Mouse (Mus musculus): ENCODE results near the gene Ttll11. TPM values are rescaled to one million over a fixed set of nuclear protein-coding genes. Genes with fewer than 3 reads are reported as not detected.

Ttll11 gene
- polyA plus RNA-seq, 1 experiment from 2014 or later: 1.5 TPM

DNA sequence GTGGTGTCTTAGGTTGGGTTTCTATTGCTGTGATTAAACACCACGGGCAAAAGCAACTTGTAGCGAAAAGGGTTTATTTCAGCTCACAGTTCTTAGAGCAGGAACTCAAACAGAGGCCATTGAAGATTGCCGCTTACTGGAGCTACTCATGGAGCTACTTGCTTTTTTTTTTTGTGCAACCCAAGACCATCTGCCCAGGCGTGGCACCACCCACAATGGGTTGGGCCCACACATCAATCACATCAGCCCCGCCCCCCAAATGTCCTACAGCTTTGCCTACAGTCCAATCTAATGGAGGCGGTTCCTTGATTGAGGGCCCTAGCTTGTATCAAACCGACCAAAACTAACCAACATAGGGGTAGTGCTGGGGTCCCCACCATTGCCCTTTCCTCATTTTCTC lies 215.9 kb downstream of the Ttll11 start:
- Histone ChIP-seq H3K27ac (no peak overlapping the region), H3K4me3 (replicated peaks; ENCODE audit: low read depth, low read length) (no peak overlapping the region), H3K4me2 (ENCODE audit: low read length) (no peak overlapping the region), H3K9ac (ENCODE audit: low read depth, low read length) (no peak overlapping the region), H3K4me1 (replicated peaks; ENCODE audit: insufficient read depth, low read length) (no peaks in the 10 kb centered on the region), H3K36me3 (ENCODE audit: insufficient read depth, low read length) (no peaks in the 10 kb centered on the region), H3K9me3 (replicated peaks; ENCODE audit: low read length) (no peaks in the 10 kb centered on the region), H3K27me3 (ENCODE audit: insufficient read depth, low read length) (no peaks in the 10 kb centered on the region)
- TF ChIP-seq CTCF (IDR thresholded peaks at IDR 0.05; ENCODE audit: low read depth): no peak
- ATAC-seq (replicated peaks; ENCODE audit: low FRiP score, low read depth) (no peak), DNase-seq (ENCODE audit: low spot score) (no peak)
- WGBS: 94% methylated on average over 7 of the region's 7 CpGs

DNA sequence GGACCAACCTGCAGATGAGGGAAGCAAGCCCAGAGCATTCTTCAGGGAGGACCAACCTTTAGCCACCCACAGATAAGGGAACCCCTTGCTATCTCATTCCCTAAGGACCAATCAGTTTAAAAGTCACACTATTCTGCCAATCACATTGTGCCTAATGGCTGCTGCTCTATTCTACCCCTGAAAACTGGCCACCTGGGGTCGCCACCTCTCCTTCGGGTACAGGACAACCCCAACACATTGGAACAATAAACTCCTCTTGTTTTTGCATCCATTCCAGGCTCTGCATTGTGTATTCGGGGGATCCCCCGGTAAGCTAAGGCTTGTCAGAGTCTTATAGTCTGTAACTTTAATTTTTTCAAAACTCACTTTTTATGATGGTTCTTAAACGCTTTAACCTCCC lies 218.3 kb downstream of the Ttll11 start:
- Histone ChIP-seq H3K4me2 (ENCODE audit: low read length) (no peak overlapping the region), H3K4me3 (replicated peaks; ENCODE audit: low read depth, low read length) (no peak overlapping the region), H3K9me3 (replicated peaks; ENCODE audit: low read length) (no peaks in the 10 kb centered on the region), H3K4me1 (replicated peaks; ENCODE audit: insufficient read depth, low read length) (no peaks in the 10 kb centered on the region), H3K27me3 (ENCODE audit: insufficient read depth, low read length) (no peaks in the 10 kb centered on the region), H3K27ac (no peak overlapping the region), H3K36me3 (ENCODE audit: insufficient read depth, low read length) (no peaks in the 10 kb centered on the region), H3K9ac (ENCODE audit: low read depth, low read length) (no peak overlapping the region)
- 88% methylated on average over 5 of the region's 5 CpGs for WGBS
- no peak for TF ChIP-seq CTCF (IDR thresholded peaks at IDR 0.05; ENCODE audit: low read depth)
- DNase-seq (ENCODE audit: low spot score) (no peak), ATAC-seq (replicated peaks; ENCODE audit: low FRiP score, low read depth) (no peak)

DNA sequence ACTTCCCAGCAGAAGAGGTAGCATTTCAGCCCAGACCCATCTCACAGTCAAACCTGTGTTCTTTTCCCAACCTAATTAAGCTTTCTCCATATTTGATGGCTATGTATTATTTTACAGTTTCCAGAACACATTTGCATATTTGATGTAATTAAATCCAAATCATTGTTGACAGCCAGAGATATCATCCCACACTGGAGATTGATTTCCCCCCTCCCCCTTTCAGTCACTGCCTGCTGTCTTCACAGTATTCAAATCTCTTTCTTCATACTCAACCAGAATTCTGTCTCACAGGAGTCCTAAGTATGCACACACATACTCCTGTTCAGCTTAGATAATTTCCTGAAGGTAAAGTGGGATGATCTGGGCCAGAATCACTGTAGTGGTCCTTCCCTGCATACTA lies 218.8 kb downstream of the Ttll11 start:
- Histone ChIP-seq H3K4me2 (ENCODE audit: low read length) (no peak overlapping the region), H3K9ac (ENCODE audit: low read depth, low read length) (no peak overlapping the region), H3K4me1 (replicated peaks; ENCODE audit: insufficient read depth, low read length) (no peaks in the 10 kb centered on the region), H3K9me3 (replicated peaks; ENCODE audit: low read length) (no peaks in the 10 kb centered on the region), H3K27me3 (ENCODE audit: insufficient read depth, low read length) (no peaks in the 10 kb centered on the region), H3K4me3 (replicated peaks; ENCODE audit: low read depth, low read length) (no peak overlapping the region), H3K27ac (no peak overlapping the region), H3K36me3 (ENCODE audit: insufficient read depth, low read length) (no peaks in the 10 kb centered on the region)
- TF ChIP-seq CTCF (IDR thresholded peaks at IDR 0.05; ENCODE audit: low read depth): no peak
- ATAC-seq (replicated peaks; ENCODE audit: low FRiP score, low read depth) (no peak), DNase-seq (ENCODE audit: low spot score) (no peak)

DNA sequence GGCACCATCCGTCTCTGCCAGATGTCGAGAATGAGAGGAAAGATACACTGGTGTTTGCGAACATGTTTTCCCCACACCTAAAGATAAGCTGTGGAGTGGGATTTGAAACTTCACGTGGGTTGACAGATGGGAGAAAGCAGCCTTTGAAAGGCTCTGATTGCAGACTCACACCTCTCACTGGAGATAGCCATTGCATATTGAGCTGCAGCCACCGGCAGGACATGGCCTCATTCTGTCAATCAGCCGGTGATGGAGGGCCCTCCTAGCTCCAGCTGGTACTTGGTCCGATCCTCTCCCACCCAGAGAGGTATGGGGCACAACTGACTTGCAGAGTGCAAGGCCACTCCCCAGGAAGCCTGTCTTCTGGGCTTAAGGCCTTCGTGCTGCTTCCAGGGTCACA lies 219.4 kb downstream of the Ttll11 start:
- DNase-seq (ENCODE audit: low spot score) (no peak), ATAC-seq (replicated peaks; ENCODE audit: low FRiP score, low read depth) (no peak)
- WGBS: 62% methylated on average over 8 of the region's 8 CpGs
- no peak overlapping the region for H3K4me2 ChIP-seq (ENCODE audit: low read length)
- H3K27me3 ChIP-seq (ENCODE audit: insufficient read depth, low read length): no peaks in the 10 kb centered on the region
- no peak for TF ChIP-seq CTCF (IDR thresholded peaks at IDR 0.05; ENCODE audit: low read depth)
- no peaks in the 10 kb centered on the region for H3K36me3 ChIP-seq (ENCODE audit: insufficient read depth, low read length)
- no peaks in the 10 kb centered on the region for H3K4me1 ChIP-seq (replicated peaks; ENCODE audit: insufficient read depth, low read length)
- H3K9me3 ChIP-seq (replicated peaks; ENCODE audit: low read length): no peaks in the 10 kb centered on the region
- no peak overlapping the region for H3K4me3 ChIP-seq (replicated peaks; ENCODE audit: low read depth, low read length)
- no peak overlapping the region for H3K9ac ChIP-seq (ENCODE audit: low read depth, low read length)
- no peak overlapping the region for H3K27ac ChIP-seq

DNA sequence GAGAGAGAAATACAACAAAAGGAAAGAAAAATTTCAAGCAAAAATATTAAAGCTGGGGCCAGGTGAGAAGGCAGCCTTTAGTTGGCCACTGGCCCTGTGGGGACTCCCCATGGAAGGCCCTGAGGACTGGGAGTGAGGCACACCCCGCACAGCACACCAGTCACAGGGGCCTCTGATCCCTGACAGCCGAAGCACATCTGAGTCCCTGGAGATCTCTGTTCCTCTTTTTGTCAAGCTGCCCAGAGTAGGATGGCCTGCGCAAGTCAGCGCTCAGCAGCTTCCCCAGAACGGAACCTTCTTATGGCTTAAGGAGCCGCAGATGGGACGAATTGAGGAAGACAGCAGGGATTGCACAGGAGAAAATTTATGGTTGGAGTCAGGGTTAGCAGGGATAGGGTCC lies 223.2 kb downstream of the Ttll11 start:
- Histone ChIP-seq H3K4me1 (replicated peaks; ENCODE audit: insufficient read depth, low read length) (no peaks in the 10 kb centered on the region), H3K4me3 (replicated peaks; ENCODE audit: low read depth, low read length) (no peak overlapping the region), H3K9ac (ENCODE audit: low read depth, low read length) (no peak overlapping the region), H3K36me3 (ENCODE audit: insufficient read depth, low read length) (no peaks in the 10 kb centered on the region), H3K27me3 (ENCODE audit: insufficient read depth, low read length) (no peaks in the 10 kb centered on the region), H3K27ac (no peak overlapping the region), H3K9me3 (replicated peaks; ENCODE audit: low read length) (no peaks in the 10 kb centered on the region), H3K4me2 (ENCODE audit: low read length) (no peak overlapping the region)
- DNase-seq (ENCODE audit: low spot score): peak; percentile 34
- 71% methylated on average over 7 of the region's 7 CpGs for WGBS
- TF ChIP-seq CTCF (IDR thresholded peaks at IDR 0.05; ENCODE audit: low read depth): no peak
- ATAC-seq (replicated peaks; ENCODE audit: low FRiP score, low read depth): no peak

DNA sequence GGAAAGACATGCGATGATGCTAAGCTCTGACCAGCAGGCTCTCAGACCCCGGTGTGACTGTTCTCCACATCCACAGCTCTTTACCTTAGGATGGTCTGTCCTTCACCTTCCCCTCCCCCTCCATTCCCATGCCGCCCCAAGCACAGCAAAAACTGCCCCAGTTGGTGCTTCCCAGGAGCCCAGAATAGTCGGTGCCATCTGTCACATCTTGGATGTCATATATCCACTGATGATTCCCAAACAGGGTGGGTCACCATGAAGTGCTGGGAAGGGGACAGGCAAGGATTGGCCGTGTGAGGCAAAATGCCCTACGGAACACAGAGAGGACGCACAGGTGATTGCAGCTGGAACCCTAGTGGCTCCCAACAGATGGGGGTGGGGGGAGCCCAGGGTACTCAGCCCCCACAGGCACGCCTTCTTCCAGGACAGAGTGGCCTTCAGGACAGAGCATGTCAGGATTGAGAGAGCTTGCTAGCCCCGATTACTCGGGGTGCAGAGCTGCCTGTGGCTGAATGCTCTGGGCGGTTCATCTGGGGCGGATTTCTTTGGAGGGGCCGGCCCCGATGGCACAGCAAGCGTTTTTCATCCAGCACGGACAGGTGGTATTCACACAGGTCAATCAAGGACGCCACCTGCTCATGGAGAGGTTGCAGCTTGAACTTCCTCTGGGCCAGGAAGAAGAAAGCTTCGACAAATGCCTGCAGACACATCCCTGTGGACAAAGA lies 227.8 kb downstream of the Ttll11 start:
- WGBS: 82% methylated on average over 18 of the region's 18 CpGs
- Histone ChIP-seq H3K4me2 (ENCODE audit: low read length) (no peak overlapping the region), H3K4me1 (replicated peaks; ENCODE audit: insufficient read depth, low read length) (no peaks in the 10 kb centered on the region), H3K9ac (ENCODE audit: low read depth, low read length) (no peak overlapping the region), H3K9me3 (replicated peaks; ENCODE audit: low read length) (no peaks in the 10 kb centered on the region), H3K27ac (no peak overlapping the region), H3K4me3 (replicated peaks; ENCODE audit: low read depth, low read length) (no peak overlapping the region), H3K36me3 (ENCODE audit: insufficient read depth, low read length) (no peaks in the 10 kb centered on the region), H3K27me3 (ENCODE audit: insufficient read depth, low read length) (no peaks in the 10 kb centered on the region)
- DNase-seq (ENCODE audit: low spot score): no peak
- no peak for TF ChIP-seq CTCF (IDR thresholded peaks at IDR 0.05; ENCODE audit: low read depth)
- no peak for ATAC-seq (replicated peaks; ENCODE audit: low FRiP score, low read depth)
